Mouse (Mus musculus) bone marrow macrophage, adult 2 months (primary cell): ENCODE results near the gene Clrn3.

Experiments used
- CTCF ChIP-seq: IDR thresholded peaks from 2 replicates; pipeline ENCODE4 v1.5.1; 2012; ENCODE audit warnings: low read depth, mild to moderate bottlenecking, low read length, moderate library complexity
- POLR2A ChIP-seq: IDR thresholded peaks from 2 replicates; pipeline ENCODE4 v1.6.1; 2012; ENCODE audit warnings: mild to moderate bottlenecking, low read depth, low read length, borderline replicate concordance

DNA sequence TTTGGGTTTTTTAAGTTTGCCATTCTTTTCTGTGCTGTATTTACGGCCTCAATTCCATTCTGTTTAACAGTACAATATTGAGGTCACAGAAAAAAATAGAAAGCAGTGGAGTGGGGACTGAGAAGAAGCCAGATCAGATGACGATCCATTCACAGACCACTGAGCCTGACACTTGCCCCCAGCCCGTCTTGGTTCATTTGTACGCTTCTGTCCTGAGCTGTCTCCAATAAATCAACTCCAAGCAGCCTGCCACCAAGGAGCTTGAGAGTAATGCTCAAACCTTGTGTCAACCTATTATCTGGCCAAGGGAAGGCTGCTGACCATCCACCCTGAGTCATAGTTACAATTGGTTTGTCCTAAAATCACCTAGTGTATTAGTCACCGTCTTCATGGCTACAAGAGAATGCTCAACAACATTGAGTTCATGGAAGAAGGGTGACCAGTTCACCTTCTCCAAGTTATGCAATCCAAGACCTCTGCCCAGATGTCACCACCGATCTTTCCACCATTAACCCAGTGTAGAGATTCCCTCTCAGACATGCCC lies 4.0 kb downstream of the Clrn3 start:
- TF ChIP-seq POLR2A (no peak), CTCF (no peak)
